Mouse (Mus musculus): ENCODE results near the gene Ppp1r10.

DNA sequence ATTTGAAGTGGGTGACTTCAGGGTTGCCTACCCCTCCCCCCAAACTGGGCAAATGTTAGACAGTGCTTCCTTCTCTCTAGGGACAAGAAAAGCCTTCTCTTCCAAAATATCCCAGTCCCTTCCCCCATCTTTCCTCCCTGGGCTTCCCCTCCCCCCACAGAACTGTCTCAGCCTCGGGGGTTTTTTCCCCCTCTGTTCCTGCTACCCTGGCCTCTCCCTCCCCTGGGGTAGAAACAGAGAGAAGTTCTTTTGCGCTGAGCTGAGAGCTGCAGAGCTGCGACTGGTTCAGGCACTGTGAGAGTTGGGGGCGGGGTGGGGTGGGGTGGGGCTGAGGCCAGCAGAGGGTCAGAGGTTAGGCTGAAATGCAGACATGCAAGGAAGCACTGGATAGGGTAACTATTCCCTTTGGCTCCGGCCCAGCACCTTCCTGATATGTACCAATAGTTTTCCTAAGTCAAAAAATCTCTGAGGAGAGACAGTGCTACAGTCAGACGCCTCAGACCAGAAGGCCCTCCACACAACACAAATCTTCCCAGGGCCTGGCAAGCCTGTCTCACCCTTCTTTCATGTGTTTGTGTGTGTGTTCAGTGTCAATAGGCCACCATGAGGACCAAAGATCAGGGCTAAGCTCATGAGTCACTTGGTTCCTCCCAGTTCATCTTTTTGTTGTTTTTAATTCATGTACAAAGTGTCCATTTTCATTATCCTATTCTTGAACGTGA is 46.7 kb upstream of the Ppp1r10 start:
- TF ChIP-seq CTCF (IDR thresholded peaks at IDR 0.05; ENCODE audit: low read depth, low read length) = no peak
- no peak for TF ChIP-seq POLR2AphosphoS5 (IDR thresholded peaks at IDR 0.05; ENCODE audit: insufficient replicate concordance, low read depth, low read length)
